Mouse (Mus musculus): ENCODE data around the gene Ctdsp1. TPM values are rescaled to one million over a fixed set of nuclear protein-coding genes. Genes with fewer than 3 reads are reported as not detected.

Gene Ctdsp1
- polyA plus RNA-seq, 1 experiment from 2014 or later = 42.0 TPM

DNA sequence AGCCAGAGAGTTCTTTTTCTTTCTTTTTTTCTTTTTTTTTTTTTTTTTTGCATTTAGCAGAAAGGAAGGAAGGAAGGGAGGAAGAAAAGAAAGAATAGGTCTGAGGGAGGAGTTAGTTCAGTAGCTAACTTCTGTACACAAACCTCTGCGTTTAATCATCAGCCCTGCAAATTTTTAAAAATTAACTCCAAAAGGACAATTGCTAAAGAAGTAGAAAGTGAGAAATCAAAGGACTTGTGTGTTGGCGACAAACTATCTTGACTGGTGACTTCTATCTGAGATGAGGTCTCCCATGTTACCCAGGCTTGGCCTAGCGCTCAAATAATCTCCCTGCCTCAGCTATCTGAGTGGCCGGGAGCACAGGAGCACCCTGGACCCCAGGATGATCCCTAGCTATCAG lies 12.9 kb downstream of the Ctdsp1 start:
- Histone ChIP-seq H3K9ac (no peak overlapping the region; the same call in 1 of the 2 replicates), H3K4me3 (no peak overlapping the region), H3K27me3 (replicated peaks) (no peaks in the 10 kb centered on the region), H3K9me3 (replicated peaks) (no peaks in the 10 kb centered on the region), H3K4me1 (peaks cover 30% of the 10 kb centered on the region), H3K27ac (no peak overlapping the region), H3K4me2 (no peak overlapping the region), H3K36me3 (no peaks in the 10 kb centered on the region)
- 72% methylated on average over 4 of the region's 4 CpGs for WGBS (ENCODE audit: insufficient replicate concordance)
- ATAC-seq = no peak

DNA sequence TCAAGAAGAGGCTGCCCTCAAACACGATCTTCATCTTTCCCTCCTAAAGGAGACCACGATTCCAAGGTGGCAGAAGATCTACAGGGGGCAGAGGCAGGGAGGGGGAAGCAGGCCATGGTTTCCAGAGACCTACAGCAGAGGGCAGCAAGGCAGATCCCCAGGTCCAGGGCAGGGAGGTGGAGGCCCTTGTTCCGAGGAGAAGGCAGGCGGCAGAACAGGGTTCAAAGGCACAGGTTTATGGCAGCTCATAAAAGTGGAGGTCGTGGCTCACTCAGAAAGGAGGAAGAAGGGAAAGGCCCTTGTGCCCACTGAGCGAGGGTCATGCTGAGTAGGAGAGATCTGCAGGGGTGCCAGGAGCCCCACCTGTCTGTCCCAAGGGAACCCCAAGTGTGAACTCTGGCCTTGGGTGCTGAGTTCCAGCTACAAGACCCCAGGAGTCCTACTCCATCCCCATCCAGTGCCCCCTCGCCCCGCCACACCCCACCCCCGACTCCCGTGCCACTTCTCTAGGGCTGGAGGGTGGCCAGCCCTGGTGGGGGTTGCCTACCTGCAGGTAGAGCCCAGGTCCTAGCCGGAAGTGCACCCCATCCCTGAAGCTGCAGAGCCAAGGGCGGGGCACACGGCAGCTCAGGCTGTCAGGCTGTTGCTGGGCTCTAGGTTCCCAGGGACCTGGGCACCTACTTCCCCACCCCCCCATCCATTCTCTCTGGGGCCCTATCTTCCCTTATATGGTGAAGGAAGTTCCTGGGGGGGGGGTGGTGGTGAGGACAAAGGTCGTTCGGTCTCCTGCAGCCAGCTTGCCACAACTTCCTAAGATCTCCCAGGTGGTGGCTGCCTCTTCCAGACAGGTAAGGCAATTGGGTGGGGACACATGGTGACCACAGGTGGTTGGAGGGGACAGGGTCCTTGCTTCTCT lies 17.5 kb downstream of the Ctdsp1 start, which contains the start of gene Vil1:
Gene Vil1, plus strand, starts transcription at position 788 of the 916 bp plus-strand sequence.
- 49% methylated on average over 15 of the region's 15 CpGs for WGBS (ENCODE audit: insufficient replicate concordance)
- H3K9me3 ChIP-seq (replicated peaks) = no peaks in the 10 kb centered on the region
- H3K9ac ChIP-seq = no peak within 1 kb of the TSS
- no peak within 1 kb of the TSS for H3K27ac ChIP-seq
- no peaks in the 10 kb centered on the region for H3K36me3 ChIP-seq
- ATAC-seq = no peak
- peaks cover 14% of the 10 kb centered on the region for H3K4me1 ChIP-seq
- H3K27me3 ChIP-seq (replicated peaks) = peaks cover 7% of the 10 kb centered on the region; the same call in 1 of the 2 replicates
- H3K4me3 ChIP-seq = no peak within 1 kb of the TSS
- H3K4me2 ChIP-seq = no peak within 1 kb of the TSS

DNA sequence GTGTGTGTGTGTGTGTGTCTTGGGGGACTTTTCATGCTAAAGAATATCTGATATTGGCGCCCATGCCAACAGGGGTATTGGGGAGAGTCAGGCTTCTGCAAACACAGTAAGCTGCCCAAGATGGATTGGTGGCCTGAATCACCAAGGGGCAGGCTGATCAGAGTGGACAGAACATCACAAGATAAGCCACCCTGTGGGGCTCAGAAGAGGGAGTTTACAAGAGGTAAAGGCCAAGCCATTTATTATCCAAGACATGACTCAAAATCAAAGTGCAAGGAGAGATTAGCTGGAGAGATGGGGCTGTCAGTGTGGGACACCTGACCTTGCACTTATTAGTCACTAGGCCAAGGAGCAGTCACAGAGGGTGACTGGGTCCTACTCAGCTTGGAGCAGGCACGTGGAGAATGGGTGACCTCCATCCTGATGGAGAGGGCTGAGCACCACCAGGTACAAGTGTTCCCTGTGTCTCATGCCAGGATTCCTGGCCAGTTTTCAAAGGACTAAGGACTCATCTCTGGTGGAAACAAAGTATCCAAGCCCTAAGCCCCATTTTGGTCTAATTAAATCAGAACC lies 20.5 kb downstream of the Ctdsp1 start:
- Histone ChIP-seq H3K4me3 (no peak overlapping the region), H3K9me3 (replicated peaks) (peaks cover 9% of the 10 kb centered on the region), H3K27me3 (replicated peaks) (peaks cover 7% of the 10 kb centered on the region; the same call in 1 of the 2 replicates), H3K4me2 (no peak overlapping the region), H3K36me3 (no peaks in the 10 kb centered on the region), H3K4me1 (peaks cover 30% of the 10 kb centered on the region), H3K9ac (no peak overlapping the region), H3K27ac (no peak overlapping the region)
- 37% methylated on average over 2 of the region's 2 CpGs for WGBS (ENCODE audit: insufficient replicate concordance)
- ATAC-seq = no peak

DNA sequence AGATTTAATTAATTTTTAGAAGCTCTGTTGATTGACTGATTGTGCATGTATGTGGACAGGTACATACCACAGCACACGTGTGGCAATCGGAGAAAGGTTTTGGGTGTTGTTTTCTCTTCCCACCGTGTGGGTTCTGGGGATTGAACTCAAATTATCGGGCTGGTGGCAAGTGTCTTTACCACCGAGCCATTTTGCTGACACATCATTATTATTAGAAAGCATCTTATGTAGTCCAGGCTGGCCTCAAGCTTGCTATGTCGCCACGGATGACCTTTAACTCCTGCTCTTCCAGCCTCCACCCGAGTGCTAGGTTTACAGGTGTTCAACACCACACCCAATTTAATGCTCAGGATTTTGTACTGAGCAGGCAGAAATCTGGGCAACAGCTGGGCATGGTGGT lies 21.4 kb downstream of the Ctdsp1 start:
- no peak for ATAC-seq
- no peak overlapping the region for H3K27ac ChIP-seq
- peaks cover 7% of the 10 kb centered on the region; the same call in 1 of the 2 replicates for H3K27me3 ChIP-seq (replicated peaks)
- H3K4me2 ChIP-seq = no peak overlapping the region
- H3K9ac ChIP-seq = no peak overlapping the region
- peaks cover 30% of the 10 kb centered on the region for H3K4me1 ChIP-seq
- H3K9me3 ChIP-seq (replicated peaks) = peaks cover 9% of the 10 kb centered on the region
- no peak overlapping the region for H3K4me3 ChIP-seq
- 65% methylated on average over 8 of the region's 8 CpGs for WGBS (ENCODE audit: insufficient replicate concordance)
- no peaks in the 10 kb centered on the region for H3K36me3 ChIP-seq

DNA sequence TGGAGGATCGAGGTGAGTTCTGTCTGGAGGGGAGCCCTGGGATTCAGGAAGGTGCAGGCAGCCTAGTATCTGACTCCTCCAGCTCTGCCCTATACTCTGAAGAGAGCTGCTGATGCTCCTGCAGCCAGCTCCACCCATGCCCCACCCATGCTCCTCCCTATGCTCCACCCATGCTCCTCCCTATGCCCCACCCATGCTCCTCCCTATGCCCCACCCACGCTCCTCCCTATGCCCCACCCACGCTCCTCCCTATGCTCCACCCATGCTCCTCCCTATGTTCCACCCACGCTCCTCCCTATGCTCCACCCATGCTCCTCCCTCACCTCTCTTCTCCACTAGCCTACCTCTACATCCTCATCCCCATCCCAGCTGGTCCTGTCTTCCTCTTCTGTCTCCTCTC lies 23.8 kb downstream of the Ctdsp1 start:
- Histone ChIP-seq H3K27me3 (replicated peaks) (peaks cover 13% of the 10 kb centered on the region; the same call in 1 of the 2 replicates), H3K27ac (peak overlapping the region; percentile 39; the same call in 1 of the 2 replicates), H3K4me1 (peaks cover 21% of the 10 kb centered on the region), H3K36me3 (no peaks in the 10 kb centered on the region), H3K9me3 (replicated peaks) (peaks cover 9% of the 10 kb centered on the region), H3K9ac (no peak overlapping the region), H3K4me3 (no peak overlapping the region), H3K4me2 (no peak overlapping the region)
- ATAC-seq = peak; percentile 84
- 34% methylated on average over 4 of the region's 4 CpGs for WGBS (ENCODE audit: insufficient replicate concordance)

DNA sequence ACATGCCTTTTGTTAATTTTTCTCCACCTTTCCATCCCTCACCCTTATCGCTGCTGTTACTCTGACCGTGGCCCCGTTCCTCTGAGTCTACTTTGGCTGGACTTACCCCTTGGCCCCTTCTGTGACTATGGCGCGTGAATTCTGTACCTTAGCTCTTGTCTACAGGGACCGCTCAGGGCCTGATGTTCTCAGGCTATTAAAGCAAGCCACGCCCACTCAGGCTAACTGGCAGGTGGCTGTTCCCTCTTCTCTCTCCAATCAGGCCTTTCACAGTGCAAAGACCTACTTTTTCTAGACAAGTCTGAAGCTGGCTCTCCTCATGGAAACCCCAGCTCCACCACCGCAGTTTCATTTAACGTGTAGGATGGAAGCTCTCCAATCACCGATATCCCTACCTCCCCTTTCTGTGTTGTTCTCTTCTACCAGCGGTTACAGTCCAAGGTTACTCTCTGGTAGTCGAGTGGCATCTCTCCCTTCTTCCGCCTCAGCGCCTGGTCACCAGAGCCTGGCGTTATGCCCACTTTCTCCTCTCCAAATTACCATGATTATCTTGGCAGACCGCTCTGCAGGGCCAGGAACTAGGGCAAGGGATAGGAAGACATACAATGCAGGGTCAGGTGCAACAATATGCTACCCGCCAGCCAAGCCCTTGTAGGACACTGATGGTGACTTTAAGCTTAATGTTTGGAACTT lies 27.6 kb downstream of the Ctdsp1 start:
- 0 out of 2 replicates have a peak, but pooled peaks cover 14% of the 10 kb centered on the region for H3K27me3 ChIP-seq (replicated peaks)
- H3K9me3 ChIP-seq (replicated peaks) = peaks cover 9% of the 10 kb centered on the region
- H3K4me1 ChIP-seq = peaks cover 15% of the 10 kb centered on the region
- no peak overlapping the region for H3K4me3 ChIP-seq
- ATAC-seq = no peak
- H3K4me2 ChIP-seq = no peak overlapping the region
- WGBS (ENCODE audit: insufficient replicate concordance) = 61% methylated on average over 17 of the region's 17 CpGs
- no peak overlapping the region for H3K27ac ChIP-seq
- H3K9ac ChIP-seq = no peak overlapping the region
- H3K36me3 ChIP-seq = no peaks in the 10 kb centered on the region

DNA sequence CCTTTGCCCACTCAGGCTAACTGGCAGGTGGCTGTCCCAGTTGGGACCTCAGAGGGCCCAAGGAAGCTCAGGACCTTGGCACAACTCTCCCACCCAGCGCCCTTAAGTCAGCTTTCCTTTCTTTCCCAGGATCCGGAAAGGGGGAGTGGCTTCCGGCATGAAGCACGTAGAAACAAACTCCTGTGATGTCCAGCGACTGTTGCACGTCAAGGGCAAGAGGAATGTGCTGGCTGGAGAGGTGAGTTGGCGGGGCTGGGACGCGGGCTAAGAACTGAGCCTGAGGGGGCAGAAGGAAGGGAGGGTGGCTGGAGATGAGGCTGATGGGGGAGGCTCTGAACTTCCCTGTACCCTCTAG lies 28.1 kb downstream of the Ctdsp1 start:
- Histone ChIP-seq H3K4me3 (no peak overlapping the region), H3K4me2 (no peak overlapping the region), H3K9ac (no peak overlapping the region), H3K27me3 (replicated peaks) (0 out of 2 replicates have a peak, but pooled peaks cover 14% of the 10 kb centered on the region), H3K4me1 (peaks cover 10% of the 10 kb centered on the region), H3K9me3 (replicated peaks) (peaks cover 9% of the 10 kb centered on the region), H3K36me3 (no peaks in the 10 kb centered on the region), H3K27ac (no peak overlapping the region)
- WGBS (ENCODE audit: insufficient replicate concordance) = 53% methylated on average over 9 of the region's 9 CpGs
- ATAC-seq = no peak

DNA sequence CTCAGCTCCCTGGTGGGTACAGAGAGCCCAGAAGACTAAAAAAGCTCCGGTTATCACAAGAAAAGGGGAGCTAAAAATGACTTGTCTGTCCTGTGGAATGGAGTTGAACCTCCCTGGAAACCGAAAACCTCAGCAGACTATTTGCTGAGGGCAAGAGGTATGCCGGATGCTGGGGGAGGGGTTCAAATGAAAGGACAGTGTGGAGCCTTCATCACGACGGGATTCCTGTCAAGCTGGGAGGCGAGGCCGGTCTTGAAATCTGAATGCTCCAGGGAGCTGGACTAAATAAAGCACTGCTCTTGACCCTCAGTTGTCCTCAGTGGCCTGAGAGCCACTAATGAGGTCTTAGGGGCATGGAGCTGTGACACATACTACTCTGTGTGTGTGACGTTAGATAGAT lies 31.8 kb downstream of the Ctdsp1 start:
- Histone ChIP-seq H3K27me3 (replicated peaks) (0 out of 2 replicates have a peak, but pooled peaks cover 19% of the 10 kb centered on the region), H3K4me2 (no peak overlapping the region), H3K4me1 (no peaks in the 10 kb centered on the region), H3K36me3 (no peaks in the 10 kb centered on the region), H3K4me3 (no peak overlapping the region), H3K9me3 (replicated peaks) (no peaks in the 10 kb centered on the region), H3K27ac (no peak overlapping the region), H3K9ac (no peak overlapping the region)
- WGBS (ENCODE audit: insufficient replicate concordance) = 44% methylated on average over 8 of the region's 8 CpGs
- ATAC-seq = no peak

DNA sequence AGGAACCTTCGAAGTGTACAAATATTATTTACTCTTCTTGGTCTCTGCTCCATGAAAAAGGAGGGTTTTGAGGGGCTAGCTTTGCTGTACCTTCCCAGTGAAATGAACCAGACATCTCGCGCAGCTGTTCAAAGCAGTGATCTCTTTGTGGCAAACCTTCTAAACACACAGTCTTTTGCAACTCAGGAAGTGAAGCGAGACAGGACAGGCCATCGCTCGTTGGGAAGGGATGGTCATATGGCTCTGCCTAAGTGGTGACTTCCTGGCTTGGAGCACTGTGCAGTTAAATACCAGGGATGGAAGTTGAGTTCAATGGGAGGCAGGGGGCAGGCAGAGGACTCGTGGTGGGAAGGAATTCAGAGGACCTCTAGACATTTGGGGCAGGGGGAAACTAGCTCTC lies 34.5 kb downstream of the Ctdsp1 start:
- Histone ChIP-seq H3K36me3 (no peaks in the 10 kb centered on the region), H3K4me3 (no peak overlapping the region), H3K4me1 (peaks cover 7% of the 10 kb centered on the region; the same call in 1 of the 2 replicates), H3K9me3 (replicated peaks) (no peaks in the 10 kb centered on the region), H3K27me3 (replicated peaks) (0 out of 2 replicates have a peak, but pooled peaks cover 9% of the 10 kb centered on the region), H3K4me2 (no peak overlapping the region), H3K27ac (no peak overlapping the region), H3K9ac (no peak overlapping the region)
- 34% methylated on average over 7 of the region's 7 CpGs for WGBS (ENCODE audit: insufficient replicate concordance)
- ATAC-seq = no peak

DNA sequence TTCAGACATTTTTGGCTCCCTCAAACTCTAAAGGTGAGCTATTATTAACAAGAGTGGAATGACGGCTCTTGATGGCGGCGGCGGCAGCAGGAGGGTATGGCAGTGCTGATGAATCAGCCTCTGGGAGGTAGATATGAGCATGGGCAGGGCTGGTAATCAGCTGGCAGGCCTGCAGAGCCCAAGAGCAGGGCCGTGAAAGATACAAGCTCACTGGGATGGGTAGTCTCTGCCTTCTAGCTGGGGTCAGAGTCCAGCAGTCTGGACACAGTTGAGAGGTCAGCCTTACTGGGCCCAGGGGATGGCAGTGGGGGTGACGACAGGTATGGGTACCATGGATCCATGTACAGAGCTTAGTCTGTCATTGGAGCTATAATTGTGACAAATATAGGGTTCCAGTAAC lies 41.9 kb downstream of the Ctdsp1 start:
- no peak overlapping the region for H3K9ac ChIP-seq
- H3K4me1 ChIP-seq = peaks cover 43% of the 10 kb centered on the region
- H3K36me3 ChIP-seq = peaks cover 40% of the 10 kb centered on the region
- peak overlapping the region; percentile 6; the same call in 1 of the 2 replicates for H3K27ac ChIP-seq
- peak; percentile 71 for ATAC-seq
- 66% methylated on average over 6 of the region's 6 CpGs for WGBS (ENCODE audit: insufficient replicate concordance)
- H3K4me3 ChIP-seq = no peak overlapping the region
- no peaks in the 10 kb centered on the region for H3K9me3 ChIP-seq (replicated peaks)
- H3K27me3 ChIP-seq (replicated peaks) = no peaks in the 10 kb centered on the region
- no peak overlapping the region for H3K4me2 ChIP-seq

DNA sequence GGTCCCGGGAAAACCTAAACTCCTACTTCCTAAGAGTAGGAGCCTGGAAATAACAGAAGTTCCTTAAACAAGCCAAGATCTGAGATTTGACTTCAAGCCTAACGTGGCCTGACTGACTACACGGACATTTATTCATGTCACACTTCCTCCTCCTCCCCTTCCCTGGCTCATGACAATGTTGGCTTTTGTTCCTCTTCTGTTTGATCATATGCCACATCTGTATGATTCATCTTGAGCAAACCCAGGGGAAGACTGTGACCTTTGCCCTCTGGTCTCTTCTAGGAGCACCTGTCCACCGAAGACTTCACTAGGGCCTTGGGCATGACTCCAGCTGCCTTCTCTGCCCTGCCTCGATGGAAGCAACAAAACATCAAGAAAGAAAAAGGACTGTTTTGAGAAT lies 43.3 kb downstream of the Ctdsp1 start:
- ATAC-seq = no peak

DNA sequence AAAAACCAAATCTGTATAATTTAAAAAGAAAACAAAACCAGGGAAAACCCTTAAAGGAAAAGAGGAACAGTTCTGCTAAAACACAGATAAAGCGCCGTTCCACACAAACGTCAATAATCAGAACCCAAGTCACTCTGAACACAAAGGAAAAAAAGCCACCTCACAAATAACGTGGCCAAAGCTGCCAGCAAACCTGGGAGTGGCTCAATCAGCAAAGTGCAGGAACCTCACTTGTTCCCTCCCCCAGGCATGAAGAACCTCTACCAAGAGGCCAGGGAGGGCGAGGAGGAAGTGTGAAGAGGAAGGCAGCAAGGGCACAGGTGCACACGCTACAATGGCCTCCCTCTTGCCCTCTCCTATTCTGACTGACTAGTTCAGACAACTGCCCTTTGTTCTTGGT lies 44.3 kb downstream of the Ctdsp1 start:
- peaks cover 64% of the 10 kb centered on the region for H3K36me3 ChIP-seq
- H3K4me1 ChIP-seq = peaks cover 35% of the 10 kb centered on the region
- H3K9ac ChIP-seq = no peak overlapping the region
- H3K9me3 ChIP-seq (replicated peaks) = no peaks in the 10 kb centered on the region
- no peaks in the 10 kb centered on the region for H3K27me3 ChIP-seq (replicated peaks)
- WGBS (ENCODE audit: insufficient replicate concordance) = 24% methylated on average over 6 of the region's 6 CpGs
- H3K4me3 ChIP-seq = no peak overlapping the region
- peak overlapping the region; percentile 33 for H3K27ac ChIP-seq
- peak; percentile 78 for ATAC-seq
- no peak overlapping the region for H3K4me2 ChIP-seq

More for the DNA sequence above, 43.3 kb downstream of the Ctdsp1 start:
- 70% methylated on average over 5 of the region's 5 CpGs for WGBS (ENCODE audit: insufficient replicate concordance)
- Histone ChIP-seq H3K27me3 (replicated peaks) (no peaks in the 10 kb centered on the region), H3K9me3 (replicated peaks) (no peaks in the 10 kb centered on the region), H3K27ac (no peak overlapping the region), H3K9ac (no peak overlapping the region), H3K4me3 (no peak overlapping the region), H3K4me1 (peaks cover 36% of the 10 kb centered on the region), H3K4me2 (no peak overlapping the region), H3K36me3 (peaks cover 54% of the 10 kb centered on the region)
